Mouse (Mus musculus): Measurements from ENCODE around the gene Cmip. TPM values are rescaled to one million over a fixed set of nuclear protein-coding genes. Genes with fewer than 3 reads are reported as not detected.

The Cmip gene
- polyA plus RNA-seq, 1 experiment from 2014 or later, result 21.8 TPM

DNA sequence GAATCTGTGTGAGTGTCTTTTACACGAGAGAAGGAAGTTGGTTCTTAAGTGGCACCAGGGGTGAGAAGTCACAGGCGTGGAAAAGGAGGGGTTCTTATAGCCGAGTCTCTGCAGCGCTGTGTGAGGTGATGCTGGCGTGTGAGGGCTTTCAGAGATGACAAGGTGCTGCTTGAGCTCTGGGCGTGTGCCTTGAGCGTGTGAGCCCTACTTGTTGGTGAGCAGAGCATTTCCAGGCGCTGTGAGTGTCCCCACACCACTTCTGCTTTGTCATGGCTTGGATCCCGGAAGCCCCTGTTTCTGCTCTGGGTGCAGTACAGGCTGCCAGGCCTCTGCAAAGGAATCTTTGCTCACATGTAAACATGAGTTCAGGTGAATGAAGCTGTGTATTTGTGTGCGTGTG, 86.6 kb downstream of the Cmip start:
- ATAC-seq (replicated peaks; ENCODE audit: low FRiP score), result no peak
- Histone ChIP-seq H3K27ac (0 out of 2 replicates have a peak overlapping the region, but pooled peaks have one; percentile 10), H3K27me3 (no peaks in the 10 kb centered on the region), H3K9me3 (replicated peaks) (no peaks in the 10 kb centered on the region), H3K9ac (no peak overlapping the region), H3K4me2 (no peak overlapping the region), H3K36me3 (no peaks in the 10 kb centered on the region), H3K4me3 (replicated peaks) (no peak overlapping the region), H3K4me1 (peaks cover 71% of the 10 kb centered on the region)
- 75% methylated on average over 10 of the region's 10 CpGs for WGBS

- Histone ChIP-seq H3K4me2 (no peak overlapping the region), H3K27me3 (no peaks in the 10 kb centered on the region), H3K4me1 (peaks cover 65% of the 10 kb centered on the region), H3K9ac (no peak overlapping the region), H3K36me3 (no peaks in the 10 kb centered on the region), H3K27ac (no peak overlapping the region), H3K9me3 (replicated peaks) (no peaks in the 10 kb centered on the region), H3K4me3 (replicated peaks) (no peak overlapping the region)
- no peak for ATAC-seq (replicated peaks; ENCODE audit: low FRiP score)
- 60% methylated on average over 11 of the region's 11 CpGs for WGBS
Measured at GRCm38 (mm10) chr8:117344899-117345298, 88.0 kb downstream of the Cmip start.

- Histone ChIP-seq H3K36me3 (no peaks in the 10 kb centered on the region), H3K9ac (no peak overlapping the region), H3K4me1 (peaks cover 60% of the 10 kb centered on the region), H3K4me2 (no peak overlapping the region), H3K4me3 (replicated peaks) (no peak overlapping the region), H3K27ac (no peak overlapping the region), H3K27me3 (no peaks in the 10 kb centered on the region), H3K9me3 (replicated peaks) (no peaks in the 10 kb centered on the region)
- 91% methylated on average over 11 of the region's 11 CpGs for WGBS
- no peak for ATAC-seq (replicated peaks; ENCODE audit: low FRiP score)
Measured at GRCm38 (mm10) chr8:117345376-117345775, 88.5 kb downstream of the Cmip start.

DNA sequence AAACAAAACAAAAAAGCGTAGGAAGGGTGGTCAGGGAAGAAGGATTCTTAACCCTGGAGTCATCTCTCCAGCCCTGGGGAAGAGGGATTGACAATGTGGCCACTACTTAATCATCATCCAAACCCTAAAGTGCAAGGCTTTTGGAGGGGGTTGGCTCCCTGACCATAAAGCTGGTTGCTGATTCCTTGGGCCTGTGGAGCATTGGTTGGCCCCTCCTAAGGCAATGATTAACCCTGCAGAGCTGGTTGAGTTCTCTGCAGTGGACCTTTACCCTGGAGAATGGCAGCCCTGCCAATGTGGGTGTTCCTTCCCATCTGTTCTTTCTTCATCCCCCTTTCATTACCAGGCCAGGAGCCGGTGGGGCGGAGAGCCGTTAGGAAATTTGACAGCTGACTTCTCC, 90.7 kb downstream of the Cmip start:
- no peak overlapping the region for H3K9ac ChIP-seq
- peaks cover 50% of the 10 kb centered on the region for H3K4me1 ChIP-seq
- H3K9me3 ChIP-seq (replicated peaks), result no peaks in the 10 kb centered on the region
- peak overlapping the region; percentile 81 for H3K27ac ChIP-seq
- H3K4me2 ChIP-seq, result no peak overlapping the region
- no peak overlapping the region for H3K4me3 ChIP-seq (replicated peaks)
- no peaks in the 10 kb centered on the region for H3K36me3 ChIP-seq
- ATAC-seq (replicated peaks; ENCODE audit: low FRiP score), result peak; percentile 73
- WGBS, result 53% methylated on average over 4 of the region's 4 CpGs
- H3K27me3 ChIP-seq, result no peaks in the 10 kb centered on the region

GRCm38 (mm10) chr8:117348718-117349394, 92.0 kb downstream of the Cmip start:
- 0 out of 2 replicates have a peak, but pooled peaks have one; percentile 9 for ATAC-seq (replicated peaks; ENCODE audit: low FRiP score)
- Histone ChIP-seq H3K27ac (peak overlapping the region; percentile 81), H3K4me2 (no peak overlapping the region), H3K4me3 (replicated peaks) (no peak overlapping the region), H3K4me1 (peaks cover 39% of the 10 kb centered on the region), H3K9ac (no peak overlapping the region), H3K36me3 (no peaks in the 10 kb centered on the region), H3K27me3 (no peaks in the 10 kb centered on the region), H3K9me3 (replicated peaks) (no peaks in the 10 kb centered on the region)
- 50% methylated on average over 11 of the region's 11 CpGs for WGBS

DNA sequence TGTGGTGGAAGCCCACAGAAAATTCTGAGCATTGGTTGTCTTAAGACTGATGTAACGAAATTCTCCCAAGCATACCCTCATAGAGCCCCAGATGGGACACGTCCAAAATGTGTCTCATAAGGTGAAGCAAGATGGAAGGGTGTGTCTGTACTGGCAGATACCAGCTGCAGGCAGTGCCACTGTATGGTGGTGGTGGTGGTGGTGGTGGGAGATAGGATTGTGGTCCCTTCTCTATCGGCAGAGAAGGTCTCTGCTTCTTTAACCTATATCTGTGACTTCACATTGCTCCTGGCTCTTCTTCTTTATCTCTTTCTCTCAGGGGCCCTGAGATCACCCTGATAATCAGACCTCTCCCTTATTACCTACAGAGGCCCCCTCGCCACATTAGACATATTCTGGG, 92.7 kb downstream of the Cmip start:
- no peak for ATAC-seq (replicated peaks; ENCODE audit: low FRiP score)
- Histone ChIP-seq H3K36me3 (no peaks in the 10 kb centered on the region), H3K4me2 (no peak overlapping the region), H3K4me1 (peaks cover 35% of the 10 kb centered on the region), H3K27ac (no peak overlapping the region), H3K27me3 (no peaks in the 10 kb centered on the region), H3K9ac (no peak overlapping the region), H3K9me3 (replicated peaks) (no peaks in the 10 kb centered on the region), H3K4me3 (replicated peaks) (no peak overlapping the region)
- WGBS, result 91% methylated on average over 4 of the region's 4 CpGs

GRCm38 (mm10) chr8:117352098-117352497, 95.2 kb downstream of the Cmip start:
- H3K4me3 ChIP-seq (replicated peaks), result no peak overlapping the region
- H3K27me3 ChIP-seq, result no peaks in the 10 kb centered on the region
- no peak overlapping the region for H3K4me2 ChIP-seq
- no peak overlapping the region for H3K9ac ChIP-seq
- peaks cover 47% of the 10 kb centered on the region for H3K4me1 ChIP-seq
- H3K36me3 ChIP-seq, result no peaks in the 10 kb centered on the region
- WGBS, result 91% methylated on average over 4 of the region's 4 CpGs
- H3K9me3 ChIP-seq (replicated peaks), result no peaks in the 10 kb centered on the region
- H3K27ac ChIP-seq, result no peak overlapping the region
- no peak for ATAC-seq (replicated peaks; ENCODE audit: low FRiP score)

- no peak; the same call in 1 of the 2 replicates for ATAC-seq (replicated peaks; ENCODE audit: low FRiP score)
- Histone ChIP-seq H3K4me1 (peaks cover 45% of the 10 kb centered on the region), H3K27me3 (no peaks in the 10 kb centered on the region), H3K4me3 (replicated peaks) (no peak overlapping the region), H3K36me3 (no peaks in the 10 kb centered on the region), H3K9me3 (replicated peaks) (no peaks in the 10 kb centered on the region), H3K27ac (peak overlapping the region; percentile 51; the same call in 1 of the 2 replicates), H3K4me2 (no peak overlapping the region), H3K9ac (no peak overlapping the region)
- 61% methylated on average over 12 of the region's 12 CpGs for WGBS
Measured at GRCm38 (mm10) chr8:117355111-117355831, 98.4 kb downstream of the Cmip start.

- H3K4me3 ChIP-seq (replicated peaks), result no peak overlapping the region
- no peaks in the 10 kb centered on the region for H3K36me3 ChIP-seq
- no peaks in the 10 kb centered on the region for H3K9me3 ChIP-seq (replicated peaks)
- 0 out of 2 replicates have a peak, but pooled peaks have one; percentile 6 for ATAC-seq (replicated peaks; ENCODE audit: low FRiP score)
- H3K9ac ChIP-seq, result no peak overlapping the region
- H3K4me1 ChIP-seq, result peaks cover 54% of the 10 kb centered on the region
- no peaks in the 10 kb centered on the region for H3K27me3 ChIP-seq
- no peak overlapping the region for H3K4me2 ChIP-seq
- 48% methylated on average over 13 of the region's 13 CpGs for WGBS
- peak overlapping the region; percentile 51 for H3K27ac ChIP-seq
Measured at GRCm38 (mm10) chr8:117356109-117356672, 99.3 kb downstream of the Cmip start.

GRCm38 (mm10) chr8:117357491-117358467, 100.9 kb downstream of the Cmip start:
- H3K27ac ChIP-seq, result no peak overlapping the region
- no peak for ATAC-seq (replicated peaks; ENCODE audit: low FRiP score)
- no peaks in the 10 kb centered on the region for H3K9me3 ChIP-seq (replicated peaks)
- H3K4me1 ChIP-seq, result peaks cover 70% of the 10 kb centered on the region
- no peak overlapping the region for H3K9ac ChIP-seq
- no peaks in the 10 kb centered on the region for H3K36me3 ChIP-seq
- WGBS, result 80% methylated on average over 16 of the region's 16 CpGs
- no peaks in the 10 kb centered on the region for H3K27me3 ChIP-seq
- H3K4me2 ChIP-seq, result no peak overlapping the region
- no peak overlapping the region for H3K4me3 ChIP-seq (replicated peaks)

DNA sequence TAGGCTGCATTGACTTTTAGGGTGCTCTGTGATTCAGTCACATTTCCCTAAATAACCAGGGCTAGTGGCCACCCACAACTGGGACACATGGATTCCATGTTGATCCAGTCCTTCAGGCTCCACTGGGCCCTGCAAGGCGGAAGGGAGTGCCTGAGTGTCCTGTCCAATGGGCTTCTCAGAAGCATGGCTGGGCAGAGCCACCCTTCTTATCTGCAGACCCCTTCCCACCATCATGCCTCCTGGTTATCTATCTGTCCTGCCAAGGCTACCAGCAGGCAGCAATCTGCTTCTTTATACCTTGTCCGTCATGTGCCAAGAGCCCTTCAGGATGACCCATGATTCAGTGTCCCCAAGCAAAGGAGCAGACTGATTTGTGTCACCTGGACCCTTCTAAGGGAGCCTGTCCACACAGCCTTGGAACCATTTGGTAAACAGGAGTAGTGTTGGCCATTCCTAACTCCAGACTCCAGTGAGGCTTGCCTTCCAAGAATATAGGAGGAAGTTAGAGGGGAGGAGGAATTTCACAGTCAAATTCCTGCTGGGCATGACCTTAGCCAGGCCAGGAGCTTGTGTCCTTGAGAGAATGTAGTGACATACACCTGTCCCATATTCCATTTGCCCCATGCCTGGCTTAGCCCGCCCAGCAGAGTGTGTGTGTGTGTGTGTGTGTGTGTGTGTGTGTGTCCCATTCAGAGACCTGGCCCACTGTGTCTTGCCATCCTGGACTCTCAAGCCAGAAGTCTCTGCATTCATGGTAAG, 103.5 kb downstream of the Cmip start:
- no peak for ATAC-seq (replicated peaks; ENCODE audit: low FRiP score)
- peaks cover 83% of the 10 kb centered on the region for H3K4me1 ChIP-seq
- H3K9ac ChIP-seq, result no peak overlapping the region
- H3K27ac ChIP-seq, result peak overlapping the region; percentile 92
- no peaks in the 10 kb centered on the region for H3K36me3 ChIP-seq
- no peak overlapping the region for H3K4me2 ChIP-seq
- H3K4me3 ChIP-seq (replicated peaks), result no peak overlapping the region
- WGBS, result 85% methylated on average over 3 of the region's 3 CpGs
- no peaks in the 10 kb centered on the region for H3K27me3 ChIP-seq
- H3K9me3 ChIP-seq (replicated peaks), result no peaks in the 10 kb centered on the region
